Mouse (Mus musculus) kidney, adult 18-20 months (tissue): ENCODE results near the gene Ctr9.

Source experiments
- DNase-seq: peaks from one replicate; pipeline ENCODE4 v3.0.0; 2021

The Ctr9 gene

DNA sequence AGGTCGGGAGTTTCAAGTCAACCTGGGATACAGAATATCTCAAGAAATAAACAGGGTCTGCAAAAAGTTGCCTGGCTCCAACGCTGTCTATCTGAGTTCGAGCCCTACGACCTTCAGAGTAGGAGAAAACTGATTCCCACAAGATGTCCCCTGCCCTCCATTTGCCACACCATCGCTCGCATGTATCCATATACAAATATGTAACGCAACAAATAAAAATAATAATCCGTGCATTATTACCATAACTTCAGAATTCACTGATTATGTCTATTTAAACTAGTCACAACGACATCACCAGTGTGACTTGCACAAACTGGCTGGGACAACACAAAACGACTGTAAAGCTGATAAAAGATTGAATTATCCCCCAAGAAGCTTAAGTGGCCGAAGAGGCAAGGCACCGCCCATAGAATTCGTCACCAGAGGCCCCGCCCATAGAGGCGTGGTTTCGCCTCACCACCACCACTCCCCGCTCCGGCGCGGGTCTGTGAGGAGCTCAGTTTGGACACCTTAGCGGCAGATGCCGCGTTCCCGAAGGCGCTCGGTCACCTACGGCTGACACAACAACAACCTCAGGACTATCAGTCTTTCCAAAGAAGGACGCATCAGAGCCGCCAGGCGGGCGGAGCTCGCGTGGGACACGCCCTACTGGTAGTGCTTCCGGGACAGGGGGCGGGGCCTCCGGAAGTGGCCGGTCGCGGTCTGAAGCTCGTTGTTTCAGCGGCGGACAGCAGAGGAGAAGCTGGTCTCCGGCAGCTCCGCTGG, at the start of gene Ctr9:
TSS of gene Ctr9 (plus strand) at position 671 of the 765 bp plus-strand sequence.
- peak; percentile 98 for DNase-seq

GRCm38 (mm10) chr7:110981036-110981435, 47.7 kb upstream of the Ctr9 start:
- DNase-seq = no peak

GRCm38 (mm10) chr7:110982053-110982705, 46.6 kb upstream of the Ctr9 start, which contains the start of gene Mrvi1:
Gene Mrvi1 (minus strand): TSS chr7:110982461.
- peak; percentile 43 for DNase-seq

- DNase-seq = peak; percentile 73
These were observed 46.0 kb upstream of the Ctr9 start for GRCm38 (mm10) chr7:110982764-110983163.

DNA sequence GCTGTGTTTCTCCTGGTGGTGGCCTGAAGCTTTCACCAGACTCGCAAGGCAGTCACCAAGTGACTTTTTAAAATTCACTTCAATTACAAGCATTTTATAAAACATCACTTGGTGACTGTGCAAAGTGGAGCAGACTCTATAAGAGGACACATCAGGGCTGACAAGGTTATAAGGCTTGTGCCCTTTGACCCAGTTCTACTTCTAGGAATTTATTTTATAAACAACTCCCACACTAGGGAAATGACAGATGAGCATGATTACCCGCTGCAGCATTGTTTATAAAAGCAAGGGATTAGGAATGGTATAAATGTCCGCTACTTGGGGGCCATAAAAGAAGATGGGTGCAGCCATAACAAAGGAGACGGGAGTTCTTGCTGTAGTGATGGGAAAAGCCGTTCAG, 45.1 kb upstream of the Ctr9 start:
- no peak for DNase-seq

DNA sequence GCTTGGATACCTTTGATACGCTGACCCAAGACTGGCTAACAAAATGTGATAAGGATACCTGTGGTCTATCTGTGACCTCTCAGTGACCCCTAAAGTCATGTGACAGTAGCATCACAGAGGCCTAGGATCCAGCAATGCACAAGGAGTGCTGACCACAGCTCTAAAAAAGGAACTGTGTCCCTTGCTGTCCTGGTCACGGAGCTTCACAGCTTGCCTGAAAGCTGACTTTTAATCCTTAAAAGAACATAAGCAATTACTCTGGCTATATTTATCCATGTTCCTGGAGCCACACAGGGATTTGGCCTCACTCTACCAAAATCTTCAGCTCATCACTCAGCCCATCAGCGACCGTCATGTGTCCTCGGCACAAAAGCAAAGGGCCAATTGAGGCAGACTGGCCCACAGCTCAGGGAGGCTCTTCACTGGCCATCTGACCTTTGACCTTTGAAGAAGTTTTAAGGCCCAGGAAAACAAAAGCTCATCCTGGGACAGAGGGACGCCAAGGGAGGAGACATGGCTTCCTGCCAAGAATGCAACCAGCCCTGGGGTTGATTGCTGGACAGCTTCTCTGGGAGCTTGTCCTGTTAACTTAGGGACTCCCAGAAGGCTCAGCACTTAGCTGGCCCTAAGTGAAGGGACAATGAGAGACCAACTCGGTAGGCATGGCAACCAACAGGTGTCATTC, 43.0 kb upstream of the Ctr9 start:
- peak; percentile 56 for DNase-seq

GRCm38 (mm10) chr7:110988081-110988480, 40.7 kb upstream of the Ctr9 start:
- DNase-seq = no peak

- DNase-seq = no peak
These were observed 39.4 kb upstream of the Ctr9 start for GRCm38 (mm10) chr7:110989286-110989879.

DNA sequence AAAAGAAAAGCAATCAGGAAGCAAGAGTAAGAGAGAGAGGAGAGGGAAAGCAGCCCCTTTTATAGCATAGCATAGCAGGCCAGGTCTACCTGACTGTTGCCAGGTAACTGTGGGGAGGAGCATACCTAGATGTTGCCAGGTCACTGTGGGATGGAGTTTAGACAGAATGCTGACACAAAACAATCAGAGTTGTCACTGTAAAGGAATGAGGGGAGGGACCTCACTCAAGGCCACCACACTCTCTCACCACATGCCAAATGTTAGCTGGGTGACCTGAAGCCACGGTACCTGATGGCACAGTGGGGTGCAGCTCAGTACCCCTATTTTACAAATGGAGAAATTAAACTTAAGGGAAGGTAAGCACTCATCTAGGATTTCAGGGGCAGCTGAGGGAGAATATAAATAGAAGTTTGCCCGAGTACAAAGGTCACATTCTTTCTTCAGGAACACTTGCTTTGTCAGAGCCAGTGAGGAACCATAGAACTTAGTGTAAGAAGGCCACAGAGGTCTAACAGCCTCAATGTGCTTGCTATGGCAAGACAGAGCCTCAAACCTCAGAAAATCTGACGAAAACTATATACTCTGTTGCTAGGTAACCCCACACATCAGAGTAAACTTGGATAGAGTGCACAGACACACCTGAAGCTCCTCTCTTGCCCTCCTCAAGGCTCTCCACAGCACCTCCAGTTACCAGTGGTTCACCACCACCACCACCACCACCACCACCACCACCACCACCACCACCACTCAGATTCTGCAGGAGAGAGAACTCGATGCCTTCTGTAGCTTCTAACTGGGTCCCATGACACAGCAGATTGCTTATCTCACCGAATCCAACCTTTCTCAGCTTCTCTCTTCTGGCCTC, 38.2 kb upstream of the Ctr9 start:
- peak; percentile 63 for DNase-seq

- no peak for DNase-seq
These were observed 37.6 kb upstream of the Ctr9 start for GRCm38 (mm10) chr7:110991221-110991494.

DNA sequence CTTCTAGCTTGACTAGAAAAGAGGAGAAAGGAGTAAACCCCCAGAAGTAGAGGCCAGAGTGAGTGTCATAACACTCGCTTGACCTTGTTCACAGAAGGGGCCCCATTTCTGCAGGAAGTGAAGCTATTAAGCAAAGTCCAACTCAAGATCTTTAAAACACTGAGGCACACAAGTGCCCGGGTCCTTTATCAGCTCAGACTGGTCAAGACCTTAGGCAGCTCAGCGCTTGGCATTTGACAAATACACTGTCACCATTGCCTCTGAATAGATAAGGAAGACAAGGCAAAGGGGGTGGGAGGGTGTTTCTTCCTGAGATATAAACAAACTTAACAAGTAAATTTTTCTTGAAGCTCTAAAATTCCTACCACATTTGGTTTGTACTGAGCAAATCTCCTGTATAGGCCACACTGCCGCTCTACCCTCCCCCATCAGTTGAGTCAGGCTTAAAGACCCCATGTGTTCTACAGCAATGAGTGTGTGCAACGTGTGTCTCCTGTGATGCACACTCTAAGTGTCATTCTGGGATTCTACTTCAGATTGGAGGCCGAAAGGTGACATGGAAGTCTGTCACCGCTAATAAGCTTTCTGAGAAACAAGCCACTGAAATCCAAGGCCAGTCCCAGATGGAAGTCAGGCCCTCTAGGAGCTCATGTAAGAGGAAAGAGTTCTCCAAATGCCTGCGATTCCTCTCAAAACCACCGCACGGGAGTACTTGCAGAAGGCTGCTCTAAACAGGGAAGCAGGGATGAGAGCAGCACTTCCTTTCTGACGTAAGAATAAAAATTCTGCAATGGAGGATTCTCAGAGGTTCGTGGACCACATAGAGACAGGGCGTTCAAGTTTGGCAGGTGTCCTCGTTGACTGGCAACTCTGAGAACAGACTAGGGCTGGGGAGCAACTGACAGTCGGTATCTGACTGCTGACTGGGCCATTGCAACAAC, 29.6 kb upstream of the Ctr9 start:
- DNase-seq = no peak

DNA sequence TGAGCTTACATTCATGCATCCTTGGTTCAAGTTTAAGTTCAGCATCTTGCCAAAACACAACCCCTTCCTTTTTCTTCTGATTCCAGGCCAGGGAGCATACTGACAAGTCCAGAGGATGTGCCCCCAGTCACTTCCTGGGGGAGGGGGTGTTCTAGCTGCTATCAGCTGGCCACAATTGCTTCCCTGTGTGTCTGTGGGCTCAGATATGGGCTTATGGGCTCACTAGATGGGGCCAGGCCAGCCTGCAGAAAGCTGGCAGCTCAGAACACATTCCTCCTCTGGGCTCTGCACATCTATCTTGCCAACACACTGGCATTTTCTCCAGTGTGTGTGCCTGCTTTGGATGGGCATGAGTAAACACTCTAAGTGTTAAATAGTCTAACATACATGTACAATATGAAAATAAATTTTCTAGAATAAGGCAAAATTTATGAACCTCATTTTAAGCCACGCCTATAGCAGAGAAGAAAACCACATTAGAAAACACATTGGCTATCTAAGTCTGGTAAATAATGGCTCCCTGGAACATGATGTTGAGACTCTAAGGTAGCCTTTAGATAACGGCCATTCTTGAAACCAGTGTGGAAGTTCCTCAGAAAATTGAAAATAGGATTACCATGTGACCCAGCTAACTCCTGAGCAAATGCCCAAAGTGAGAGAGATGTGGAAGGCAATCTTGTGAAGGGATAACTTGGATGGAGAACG, 24.5 kb upstream of the Ctr9 start:
- DNase-seq = no peak

GRCm38 (mm10) chr7:111014039-111014605, 14.6 kb upstream of the Ctr9 start:
- no peak for DNase-seq

- peak; percentile 86 for DNase-seq
These were observed 13.9 kb upstream of the Ctr9 start for GRCm38 (mm10) chr7:111014893-111015292.

DNA sequence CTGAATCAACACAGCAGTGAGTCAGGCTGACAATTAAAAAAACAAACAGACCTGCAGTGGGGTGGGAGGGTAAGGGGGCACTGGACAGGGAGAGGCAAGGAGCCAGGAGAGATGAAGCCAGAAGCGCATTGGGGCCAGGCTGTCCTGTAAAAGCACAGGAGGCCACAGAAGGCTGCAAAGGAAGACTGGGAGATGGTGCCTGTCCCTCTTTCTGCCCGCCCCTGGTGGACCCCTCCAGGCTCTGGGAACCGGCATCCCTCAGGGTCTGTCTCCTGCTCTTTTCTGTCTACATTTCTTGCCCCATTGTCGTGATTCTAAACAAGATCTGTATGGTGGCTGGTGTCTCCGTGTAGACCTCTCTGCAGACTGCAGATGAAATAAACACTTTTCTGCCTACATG, 13.0 kb upstream of the Ctr9 start:
- no peak for DNase-seq

DNA sequence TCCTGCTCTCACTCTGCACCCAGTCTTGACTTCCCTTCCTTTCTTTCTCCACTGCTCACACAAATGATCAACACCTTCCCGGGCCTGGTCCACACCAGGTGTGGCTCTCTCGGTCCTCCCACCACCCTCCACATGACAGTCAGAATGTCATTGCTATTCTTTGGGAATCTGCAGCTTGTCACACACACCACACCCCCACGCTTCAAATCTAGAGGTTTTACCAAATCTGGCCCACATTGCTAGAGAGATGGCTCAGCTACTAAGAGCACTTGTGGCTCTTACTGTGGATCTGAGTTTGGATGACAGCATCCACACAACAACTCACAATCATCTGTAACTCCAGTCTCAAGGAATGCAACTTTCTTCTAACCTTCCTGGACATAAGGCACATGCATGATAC, 11.8 kb upstream of the Ctr9 start:
- no peak for DNase-seq

- no peak for DNase-seq
These were observed 7.9 kb upstream of the Ctr9 start for GRCm38 (mm10) chr7:111020814-111021213.

- DNase-seq = peak; percentile 57
These were observed 4.6 kb upstream of the Ctr9 start for GRCm38 (mm10) chr7:111024068-111024594.

- DNase-seq = no peak
These were observed 3.8 kb upstream of the Ctr9 start for GRCm38 (mm10) chr7:111024912-111025311.

DNA sequence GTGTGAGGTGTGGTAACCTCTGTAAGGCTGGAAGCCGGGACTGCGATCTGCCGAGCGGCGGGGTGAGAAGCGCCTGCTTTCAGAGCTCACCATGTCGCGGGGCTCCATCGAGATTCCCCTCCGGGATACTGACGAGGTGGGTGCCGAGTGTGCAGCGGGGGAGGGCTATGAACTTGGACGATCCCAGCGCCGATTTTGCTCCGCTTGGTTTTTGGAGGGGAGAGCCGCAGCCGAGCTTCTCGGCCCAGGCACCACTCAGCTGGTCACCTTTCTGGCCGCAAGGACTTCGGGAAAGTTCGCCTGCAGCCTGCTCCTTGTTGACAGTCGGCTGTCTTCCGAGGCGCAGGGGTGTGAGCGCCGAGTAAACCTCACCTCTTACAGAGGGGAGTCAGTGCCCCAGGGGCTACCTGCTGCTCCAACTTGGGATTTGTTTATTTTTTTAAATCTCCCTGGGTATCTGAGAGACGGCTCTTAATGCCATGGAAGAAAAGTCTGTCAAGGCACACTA, 349 bp downstream of the Ctr9 start:
- no peak for DNase-seq
